Mouse (Mus musculus): ENCODE measurements around the gene C130073F10Rik.
A peak's percentile ranks its signal among the peaks of the same experiment; 100 is the strongest.
"Not testable (repeated sequence)": the region's sequence is repeated elsewhere in the genome, so short reads cannot be mapped to it uniquely, and the experiment has no call there.

Gene C130073F10Rik

DNA sequence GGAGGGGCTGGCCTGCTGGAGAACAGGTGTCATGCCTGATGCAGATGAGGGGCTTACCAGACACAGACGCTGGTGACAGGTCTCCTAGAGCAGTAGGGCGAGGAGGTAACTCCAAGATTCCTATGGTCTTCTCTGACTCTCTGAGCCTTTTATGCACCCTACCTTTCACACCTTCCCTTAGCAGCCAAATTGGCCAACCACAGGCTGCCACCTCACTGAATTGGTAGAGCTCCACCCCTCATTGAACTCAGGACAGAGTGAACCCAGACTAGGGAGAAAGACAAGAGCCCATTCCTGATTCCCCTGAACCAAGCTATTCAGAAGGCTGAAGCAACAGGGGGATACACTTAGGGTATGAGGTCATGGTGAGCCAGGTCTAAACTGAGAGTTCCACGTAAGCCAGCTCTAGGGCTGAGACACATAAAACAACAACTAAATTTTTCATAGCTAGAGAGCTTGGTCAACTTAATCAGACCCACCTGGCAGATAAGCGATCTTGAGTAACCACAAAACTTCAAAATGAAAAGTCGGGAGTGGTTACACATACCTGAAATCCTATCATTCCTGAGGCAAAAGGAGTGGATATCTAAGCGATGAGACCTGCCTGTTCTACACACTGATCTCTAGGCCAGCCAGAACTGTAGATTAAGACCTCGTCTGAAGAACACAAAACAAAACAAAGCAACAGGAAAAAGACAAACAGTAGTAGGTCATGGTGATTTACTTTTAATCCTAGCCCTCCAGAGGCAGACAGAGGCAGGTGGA is at the start of gene C130073F10Rik:
TSS of gene C130073F10Rik (minus strand) at position 134 of the 765 bp plus-strand sequence.
- no peak for DNase-seq

DNA sequence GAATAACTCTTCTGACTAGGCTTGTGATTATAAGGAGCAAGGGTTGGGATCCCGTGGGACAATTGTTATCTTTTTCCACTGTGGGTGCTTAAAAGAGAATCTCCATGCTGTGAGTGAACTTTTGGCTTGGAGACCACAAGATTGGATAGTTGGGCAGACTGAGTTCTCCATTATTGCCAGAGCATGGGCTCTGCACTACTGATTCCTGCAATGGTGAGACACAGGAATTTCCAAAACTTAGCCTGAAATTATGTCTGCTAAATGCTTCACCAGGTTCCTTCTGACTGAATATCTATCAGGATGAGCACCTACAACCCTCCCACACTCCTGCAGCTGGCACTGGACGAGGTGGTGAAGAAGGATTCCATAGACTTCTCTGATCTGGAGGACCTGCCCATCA is 46.5 kb upstream of the C130073F10Rik start, which contains the start of gene Gm12794:
TSS of gene Gm12794 (plus strand) at position 301 of the 400 bp plus-strand sequence.
- not testable (repeated sequence) for DNase-seq

DNA sequence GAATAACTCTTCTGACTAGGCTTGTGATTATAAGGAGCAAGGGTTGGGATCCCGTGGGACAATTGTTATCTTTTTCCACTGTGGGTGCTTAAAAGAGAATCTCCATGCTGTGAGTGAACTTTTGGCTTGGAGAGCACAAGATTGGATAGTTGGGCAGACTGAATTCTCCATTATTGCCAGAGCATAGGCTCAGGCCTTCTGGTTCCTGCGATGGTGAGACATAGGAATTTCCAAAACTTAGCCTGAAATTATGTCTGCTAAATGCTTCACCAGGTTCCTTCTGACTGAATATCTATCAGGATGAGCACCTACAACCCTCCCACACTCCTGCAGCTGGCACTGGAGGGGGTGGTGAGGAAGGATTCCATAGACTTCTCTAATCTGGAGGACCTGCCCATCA is 15.2 kb upstream of the C130073F10Rik start, which contains the start of gene Gm12800:
TSS of gene Gm12800 (plus strand) at position 301 of the 400 bp plus-strand sequence.
- DNase-seq = not testable (repeated sequence)

GRCm38 (mm10) chr4:101889377-101889776 is 4.2 kb downstream of the C130073F10Rik start:
- no peak for DNase-seq

GRCm38 (mm10) chr4:101883641-101884040 is 9.9 kb downstream of the C130073F10Rik start:
- DNase-seq = no peak

GRCm38 (mm10) chr4:101875687-101876086 is 17.9 kb downstream of the C130073F10Rik start:
- DNase-seq = not testable (repeated sequence)

DNA sequence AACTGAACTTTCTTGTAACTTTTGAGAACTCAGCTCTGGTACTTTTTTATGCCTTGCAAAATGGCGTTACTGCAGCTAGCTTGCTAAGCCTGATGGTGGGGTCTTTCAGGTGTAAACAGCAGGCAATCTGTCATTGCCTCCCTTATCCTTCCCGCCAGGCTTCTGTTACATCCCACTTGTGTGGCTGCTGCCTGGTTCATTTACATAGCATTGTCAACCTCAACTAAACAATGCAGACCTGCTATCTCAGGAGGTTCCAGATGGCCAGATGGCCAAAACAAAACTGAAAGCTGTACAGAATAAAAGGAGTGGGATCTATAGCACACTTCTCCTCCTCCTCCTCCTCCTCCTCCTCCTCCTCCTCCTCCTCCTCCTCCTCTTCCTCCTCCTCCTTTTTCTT is 21.6 kb downstream of the C130073F10Rik start:
- DNase-seq = peak in 1 of 2 experiments; percentile 4

DNA sequence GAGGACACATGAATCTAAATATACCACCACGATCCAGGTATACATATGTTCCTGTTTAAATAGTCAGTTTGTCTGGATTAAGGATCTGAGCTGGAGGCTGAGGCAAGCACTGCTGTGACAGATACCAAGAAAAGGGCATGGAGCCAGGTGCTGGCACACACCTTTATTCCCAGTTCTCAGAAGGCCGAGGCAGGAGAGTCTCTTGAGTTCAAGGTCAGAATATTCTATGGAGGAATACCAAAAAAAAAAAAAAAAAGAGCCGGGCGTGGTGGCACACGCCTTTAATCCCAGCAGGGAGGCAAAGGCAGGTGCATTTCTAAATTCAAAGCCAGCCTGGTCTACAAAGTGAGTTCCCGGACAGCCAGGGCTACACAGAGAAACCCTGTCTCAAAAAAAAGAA is 31.3 kb downstream of the C130073F10Rik start:
- no peak for DNase-seq

- no peak for DNase-seq
Observed at GRCm38 (mm10) chr4:101860873-101861272, 32.7 kb downstream of the C130073F10Rik start.

GRCm38 (mm10) chr4:101850908-101851307 is 42.7 kb downstream of the C130073F10Rik start:
- DNase-seq = no peak

DNA sequence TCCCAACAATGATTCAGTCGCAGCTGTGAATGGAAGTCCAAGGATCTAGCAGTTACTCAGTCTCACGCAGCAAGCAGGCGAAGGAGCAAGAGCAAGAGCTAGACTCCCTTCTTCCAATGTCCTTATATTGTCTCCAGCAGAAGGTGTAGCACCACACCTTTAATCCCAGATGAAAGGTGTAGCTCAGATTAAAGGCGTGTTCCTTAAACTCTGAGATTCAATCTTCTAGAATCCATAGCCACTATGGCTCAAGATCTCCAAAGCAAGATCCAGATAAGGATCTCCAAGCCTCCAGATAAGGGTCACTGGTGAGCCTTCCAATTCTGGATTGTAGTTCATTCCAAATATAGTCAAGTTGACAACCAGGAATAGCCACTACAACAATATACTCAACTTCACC is 49.7 kb downstream of the C130073F10Rik start, which contains the start of gene B020004J07Rik:
TSS of gene B020004J07Rik (minus strand) at position 101 of the 400 bp plus-strand sequence.
- DNase-seq = not testable (repeated sequence)
